ENCODE assay signal across 8 mouse cellular contexts in genomic region chr10:93430915-93431522, GRCm38 (mm10). TPM values are rescaled to one million over a fixed set of nuclear protein-coding genes. Genes with fewer than 3 reads are reported as not detected.
DNase-seq lines count a peak whose midpoint lies in the region; ATAC-seq lines count a peak whose summit lies in the region.

No protein-coding gene starts in this region.

- peak overlapping the region; percentile 58 for H3K4me2 ChIP-seq in embryonic facial prominence, embryonic 13.5 days
- H3K4me2 ChIP-seq in stomach, embryonic 14.5 days (replicated peaks; ENCODE audit: low read depth, low read length) = peak overlapping the region; percentile 36; the same call in 1 of the 2 replicates

- H3K27me3 ChIP-seq in embryonic facial prominence, embryonic 13.5 days = no peaks in the 10 kb centered on the region
- H3K27me3 ChIP-seq in stomach, embryonic 14.5 days (ENCODE audit: control insufficient read depth, insufficient read depth, low read length) = no peaks in the 10 kb centered on the region

- H3K9me3 ChIP-seq in embryonic facial prominence, embryonic 13.5 days = no peaks in the 10 kb centered on the region
- H3K9me3 ChIP-seq in stomach, embryonic 14.5 days (ENCODE audit: control insufficient read depth, low read depth, low read length) = no peaks in the 10 kb centered on the region

- intact Hi-C loops in left cerebral cortex, postnatal 4 days (cut with DNase I) = no loop called here
- intact Hi-C loops in left cerebral cortex, postnatal 25 days (cut with DNase I) = loop anchor here (1.0 kb wide), 1 partner anchor 40 kb away; no protein-coding TSS in a partner anchor

- no peaks in the 10 kb centered on the region for H3K36me3 ChIP-seq in embryonic facial prominence, embryonic 13.5 days
- H3K36me3 ChIP-seq in stomach, embryonic 14.5 days (ENCODE audit: control insufficient read depth, insufficient read depth, low read length) = no peaks in the 10 kb centered on the region

- ATAC-seq in embryonic facial prominence, embryonic 13.5 days (ENCODE audit: insufficient number of reproducible peaks, insufficient read depth, low FRiP score, low TSS enrichment, low read depth) = no peak
- ATAC-seq in inflammation-experienced regulatory T-cells, adult 6 months = peak; percentile 84
- ATAC-seq in stomach, embryonic 14.5 days (ENCODE audit: insufficient number of reproducible peaks, insufficient read depth, low FRiP score, low read depth) = no peak

- H3K4me3 ChIP-seq in embryonic facial prominence, embryonic 13.5 days = peak overlapping the region; percentile 32
- peak overlapping the region; percentile 17; the same call in 1 of the 2 replicates for H3K4me3 ChIP-seq in stomach, embryonic 14.5 days (ENCODE audit: low read depth, low read length)

- peak; percentile 71 for DNase-seq in left cerebral cortex, postnatal 4 days
- no peak for DNase-seq in left cerebral cortex, adult 18-20 months (ENCODE audit: low spot score in 2 of 2)
- DNase-seq in lung, postnatal 14 days = peak; percentile 44
- DNase-seq in left cerebral cortex, postnatal 25 days (ENCODE audit: low spot score in 2 of 2) = no peak
- no peak for DNase-seq in left cerebral cortex, adult 11 months (ENCODE audit: low spot score)

- H3K27ac ChIP-seq in embryonic facial prominence, embryonic 13.5 days = no peak overlapping the region
- no peak overlapping the region for H3K27ac ChIP-seq in stomach, embryonic 14.5 days (ENCODE audit: low read length)

- peak overlapping the region; percentile 63 for H3K9ac ChIP-seq in embryonic facial prominence, embryonic 13.5 days
- H3K9ac ChIP-seq in stomach, embryonic 14.5 days (replicated peaks; ENCODE audit: low read depth, low read length) = no peak overlapping the region

- 6% methylated on average over 22 of the region's 22 CpGs for WGBS in embryonic facial prominence, embryonic 13.5 days
- WGBS in stomach, embryonic 14.5 days = 14% methylated on average over 22 of the region's 22 CpGs

- H3K4me1 ChIP-seq in embryonic facial prominence, embryonic 13.5 days = peaks cover 43% of the 10 kb centered on the region
- H3K4me1 ChIP-seq in stomach, embryonic 14.5 days (ENCODE audit: control insufficient read depth, insufficient read depth, low read length) = peaks cover 14% of the 10 kb centered on the region

RNA-seq across cellular contexts. Expression of gene Lta4h, which starts 22.2 kb away (rescaled TPM):
- total RNA-seq in left cerebral cortex, postnatal 4 days (2021) = 10 to 100 TPM; 72.9 to 83.9 TPM
- total RNA-seq in left cerebral cortex, adult 18-20 months (2021) = 10 to 100 TPM; 58.3 to 64.0 TPM
- polyA plus RNA-seq in embryonic facial prominence, embryonic 13.5 days (2015; fragmentation: Nextera tagmentation; extraction: Ambion mirVana) = 206 and 215 TPM in 2 replicates
- 100 to 1,000 TPM; 139 to 219 (median 185) TPM for polyA plus RNA-seq in inflammation-experienced regulatory T-cells, adult 6 months (2017; shearing (Covaris generic))
- 212 and 220 TPM in 2 replicates for polyA plus RNA-seq in stomach, embryonic 14.5 days (2014; fragmentation: Nextera tagmentation; extraction: Ambion mirVana)
- total RNA-seq in left cerebral cortex, postnatal 25 days (2021) = 10 to 100 TPM; 52.1 to 60.8 TPM

RNA-seq across cellular contexts. Expression of gene Hal, which starts 57.5 kb away (rescaled TPM):
- under 1 TPM in 1 of 2 experiments, not detected in 1; 0.28 TPM for total RNA-seq in left cerebral cortex, postnatal 4 days (2021)
- not detected for total RNA-seq in left cerebral cortex, adult 18-20 months (2021)
- polyA plus RNA-seq in embryonic facial prominence, embryonic 13.5 days (2015; fragmentation: Nextera tagmentation; extraction: Ambion mirVana) = 0.25 and 0.44 TPM in 2 replicates
- polyA plus RNA-seq in inflammation-experienced regulatory T-cells, adult 6 months (2017; shearing (Covaris generic)) = 1 to 10 TPM in 2 of 3 experiments, not detected in 1; 1.2 to 2.7 TPM
- 2.1 and 2.3 TPM in 2 replicates for polyA plus RNA-seq in stomach, embryonic 14.5 days (2014; fragmentation: Nextera tagmentation; extraction: Ambion mirVana)
- total RNA-seq in left cerebral cortex, postnatal 25 days (2021) = not detected

Comparison
In these comparisons a context has a peak if more than half of its experiments do, and no peak if none do; other contexts are left out.
1. DNase-seq: peak in left cerebral cortex, postnatal 4 days (single experiment) and lung, postnatal 14 days (single experiment); none in left cerebral cortex, adult 18-20 months (0 of 2), left cerebral cortex, postnatal 25 days (0 of 2) and left cerebral cortex, adult 11 months (single experiment).